Mouse (Mus musculus): Measurements from ENCODE around the gene Uts2b.
"Not testable (repeated sequence)": the region's sequence is repeated elsewhere in the genome, so short reads cannot be mapped to it uniquely, and the experiment has no call there.

The Uts2b gene

GRCm38 (mm10) chr16:27375318-27375717 is 5.3 kb upstream of the Uts2b start:
- no peak for DNase-seq (ENCODE audit: low read depth)

- no peak for DNase-seq (ENCODE audit: low read depth)
These were observed 4.1 kb upstream of the Uts2b start for GRCm38 (mm10) chr16:27374139-27374538.

- DNase-seq (ENCODE audit: low read depth) = no peak
These were observed 661 bp upstream of the Uts2b start for GRCm38 (mm10) chr16:27370700-27371099.

- no peak for DNase-seq (ENCODE audit: low read depth)
These were observed 10.0 kb downstream of the Uts2b start for GRCm38 (mm10) chr16:27360059-27360458.

GRCm38 (mm10) chr16:27354464-27354863 is 15.6 kb downstream of the Uts2b start:
- no peak for DNase-seq (ENCODE audit: low read depth)

- no peak for DNase-seq (ENCODE audit: low read depth)
These were observed 20.0 kb downstream of the Uts2b start for GRCm38 (mm10) chr16:27349878-27350532.

- DNase-seq (ENCODE audit: low read depth) = no peak
These were observed 20.8 kb downstream of the Uts2b start for GRCm38 (mm10) chr16:27349235-27349634.

GRCm38 (mm10) chr16:27348359-27348758 is 21.7 kb downstream of the Uts2b start:
- no peak for DNase-seq (ENCODE audit: low read depth)

- DNase-seq (ENCODE audit: low read depth) = no peak
These were observed 22.5 kb downstream of the Uts2b start for GRCm38 (mm10) chr16:27347521-27347920.

GRCm38 (mm10) chr16:27326463-27326862 is 43.6 kb downstream of the Uts2b start:
- no peak for DNase-seq (ENCODE audit: low read depth)

- DNase-seq (ENCODE audit: low read depth) = no peak
These were observed 48.0 kb downstream of the Uts2b start for GRCm38 (mm10) chr16:27322047-27322446.

- DNase-seq (ENCODE audit: low read depth) = no peak
These were observed 50.9 kb downstream of the Uts2b start for GRCm38 (mm10) chr16:27319099-27319498.

- DNase-seq (ENCODE audit: low read depth) = not testable (repeated sequence)
These were observed 62.9 kb downstream of the Uts2b start, which contains the start of gene Ostn for GRCm38 (mm10) chr16:27307189-27307588. Ostn (plus strand) TSS chr16:27307489.

Data from c-Kit-positive CD71-negative TER-119-negative erythroid progenitor cells, embryonic 14.5 days (primary cell).